Mouse (Mus musculus): Measurements from ENCODE around the gene Slc2a3. TPM values are rescaled to one million over a fixed set of nuclear protein-coding genes. Genes with fewer than 3 reads are reported as not detected.
"Not testable (repeated sequence)": the region's sequence is repeated elsewhere in the genome, so short reads cannot be mapped to it uniquely, and the experiment has no call there.

Slc2a3 gene
- polyA plus RNA-seq, 1 experiment from 2014 or later = 12.8 TPM

DNA sequence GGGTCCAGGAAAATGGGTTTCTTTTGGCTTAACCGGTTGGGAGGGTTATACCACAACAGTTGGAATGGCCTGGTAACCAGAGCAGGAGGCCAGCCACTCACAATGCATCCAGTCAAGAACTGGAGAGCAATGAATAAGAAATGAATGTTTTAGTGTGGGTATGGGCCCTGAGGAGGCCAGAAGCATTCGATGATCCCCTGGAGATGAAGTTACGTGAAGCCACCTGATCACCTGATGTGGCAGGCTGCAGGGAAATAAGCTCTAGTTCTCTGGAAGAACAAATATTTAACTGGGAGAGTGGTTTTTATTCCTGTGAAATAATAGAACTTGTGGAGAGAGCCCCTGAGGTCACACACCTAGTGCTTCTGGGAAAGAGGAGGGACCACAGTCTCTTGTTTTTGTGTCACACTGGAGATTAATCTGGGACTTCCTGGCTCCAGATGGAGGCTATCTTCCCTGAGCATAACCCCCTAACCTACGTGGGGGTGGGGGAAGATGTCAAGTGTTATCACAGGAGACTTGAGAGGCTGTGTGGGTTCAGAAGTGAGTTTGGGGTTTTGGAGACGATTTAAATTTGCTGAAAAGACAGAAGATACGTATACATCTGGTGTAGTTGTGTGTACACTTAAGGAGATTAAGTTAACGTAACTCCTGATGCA, 86.6 kb downstream of the Slc2a3 start:
- Histone ChIP-seq H3K9ac (replicated peaks; ENCODE audit: low read depth, low read length) (no peak overlapping the region), H3K4me3 (ENCODE audit: low read depth, low read length) (no peak overlapping the region), H3K9me3 (ENCODE audit: control insufficient read depth, low read depth, low read length) (no peaks in the 10 kb centered on the region), H3K27me3 (ENCODE audit: control insufficient read depth, insufficient read depth, low read length) (no peaks in the 10 kb centered on the region), H3K27ac (ENCODE audit: low read length) (no peak overlapping the region), H3K36me3 (ENCODE audit: control insufficient read depth, insufficient read depth, low read length) (no peaks in the 10 kb centered on the region), H3K4me1 (ENCODE audit: control insufficient read depth, insufficient read depth, low read length) (0 out of 2 replicates have a peak, but pooled peaks cover 3% of the 10 kb centered on the region), H3K4me2 (replicated peaks; ENCODE audit: low read depth, low read length) (no peak overlapping the region)
- ATAC-seq (ENCODE audit: insufficient number of reproducible peaks, insufficient read depth, low FRiP score, low read depth) = no peak
- WGBS = 36% methylated on average over 7 of the region's 7 CpGs

DNA sequence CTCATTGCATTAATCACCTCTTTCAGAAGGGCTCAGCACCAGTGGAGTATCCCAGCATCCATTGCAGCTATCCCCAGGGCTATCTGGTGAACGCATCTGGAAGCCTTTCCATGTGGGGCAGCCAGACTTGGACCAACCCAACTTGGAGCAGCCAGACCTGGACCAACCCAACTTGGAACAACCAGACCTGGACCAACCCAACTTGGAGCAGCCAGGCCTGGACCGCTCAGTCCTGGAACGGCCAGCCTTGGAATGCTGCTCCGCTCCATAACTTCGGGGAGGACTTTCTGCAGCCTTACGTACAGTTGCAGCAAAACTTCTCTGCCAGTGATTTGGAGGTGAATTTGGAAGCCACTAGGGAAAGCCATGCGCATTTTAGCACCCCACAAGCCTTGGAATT, 88.3 kb downstream of the Slc2a3 start:
- not testable (repeated sequence) for H3K4me1 ChIP-seq (ENCODE audit: control insufficient read depth, insufficient read depth, low read length); H3K27me3 ChIP-seq (ENCODE audit: control insufficient read depth, insufficient read depth, low read length); H3K4me3 ChIP-seq (ENCODE audit: low read depth, low read length); H3K9me3 ChIP-seq (ENCODE audit: control insufficient read depth, low read depth, low read length); H3K27ac ChIP-seq (ENCODE audit: low read length); H3K9ac ChIP-seq (replicated peaks; ENCODE audit: low read depth, low read length); H3K36me3 ChIP-seq (ENCODE audit: control insufficient read depth, insufficient read depth, low read length); ATAC-seq (ENCODE audit: insufficient number of reproducible peaks, insufficient read depth, low FRiP score, low read depth); H3K4me2 ChIP-seq (replicated peaks; ENCODE audit: low read depth, low read length)
- 96% methylated on average over 7 of the region's 7 CpGs for WGBS

DNA sequence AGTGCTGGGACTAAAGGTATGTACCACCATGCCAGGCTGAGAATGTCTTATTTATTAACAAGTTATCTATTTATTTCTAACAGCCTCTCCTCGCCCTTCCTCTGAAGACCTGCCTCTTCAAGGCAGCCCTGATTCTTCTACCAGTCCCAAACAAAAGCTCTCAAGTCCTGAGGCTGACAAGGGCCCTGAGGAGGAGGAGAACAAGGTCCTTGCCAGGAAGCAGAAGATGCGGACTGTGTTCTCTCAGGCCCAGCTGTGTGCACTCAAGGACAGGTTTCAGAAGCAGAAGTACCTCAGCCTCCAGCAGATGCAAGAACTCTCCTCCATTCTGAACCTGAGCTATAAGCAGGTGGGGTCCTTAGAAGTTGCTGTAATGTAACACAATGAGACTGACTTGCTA, 90.0 kb downstream of the Slc2a3 start:
- Histone ChIP-seq H3K36me3 (ENCODE audit: control insufficient read depth, insufficient read depth, low read length) (no peaks in the 10 kb centered on the region), H3K9ac (replicated peaks; ENCODE audit: low read depth, low read length) (no peak overlapping the region), H3K4me3 (ENCODE audit: low read depth, low read length) (no peak overlapping the region), H3K4me1 (ENCODE audit: control insufficient read depth, insufficient read depth, low read length) (0 out of 2 replicates have a peak, but pooled peaks cover 3% of the 10 kb centered on the region), H3K4me2 (replicated peaks; ENCODE audit: low read depth, low read length) (no peak overlapping the region), H3K27ac (ENCODE audit: low read length) (no peak overlapping the region), H3K9me3 (ENCODE audit: control insufficient read depth, low read depth, low read length) (no peaks in the 10 kb centered on the region), H3K27me3 (ENCODE audit: control insufficient read depth, insufficient read depth, low read length) (no peaks in the 10 kb centered on the region)
- 84% methylated on average over 2 of the region's 2 CpGs for WGBS
- no peak for ATAC-seq (ENCODE audit: insufficient number of reproducible peaks, insufficient read depth, low FRiP score, low read depth)

GRCm38 (mm10) chr6:122708826-122709225, 92.6 kb downstream of the Slc2a3 start:
- H3K4me1 ChIP-seq (ENCODE audit: control insufficient read depth, insufficient read depth, low read length) = no peaks in the 10 kb centered on the region
- H3K36me3 ChIP-seq (ENCODE audit: control insufficient read depth, insufficient read depth, low read length) = no peaks in the 10 kb centered on the region
- H3K4me3 ChIP-seq (ENCODE audit: low read depth, low read length) = no peak overlapping the region
- no peak overlapping the region for H3K27ac ChIP-seq (ENCODE audit: low read length)
- 66% methylated on average over 4 of the region's 4 CpGs for WGBS
- no peak overlapping the region for H3K4me2 ChIP-seq (replicated peaks; ENCODE audit: low read depth, low read length)
- H3K9ac ChIP-seq (replicated peaks; ENCODE audit: low read depth, low read length) = no peak overlapping the region
- no peaks in the 10 kb centered on the region for H3K9me3 ChIP-seq (ENCODE audit: control insufficient read depth, low read depth, low read length)
- H3K27me3 ChIP-seq (ENCODE audit: control insufficient read depth, insufficient read depth, low read length) = no peaks in the 10 kb centered on the region
- no peak for ATAC-seq (ENCODE audit: insufficient number of reproducible peaks, insufficient read depth, low FRiP score, low read depth)

GRCm38 (mm10) chr6:122707036-122707800, 94.2 kb downstream of the Slc2a3 start, which contains the start of gene Nanog:
TSS of gene Nanog (plus strand) at chr6:122707489.
- H3K9ac ChIP-seq (replicated peaks; ENCODE audit: low read depth, low read length) = no peak within 1 kb of the TSS
- H3K27ac ChIP-seq (ENCODE audit: low read length) = no peak within 1 kb of the TSS
- no peak within 1 kb of the TSS for H3K4me2 ChIP-seq (replicated peaks; ENCODE audit: low read depth, low read length)
- no peak for ATAC-seq (ENCODE audit: insufficient number of reproducible peaks, insufficient read depth, low FRiP score, low read depth)
- no peaks in the 10 kb centered on the region for H3K36me3 ChIP-seq (ENCODE audit: control insufficient read depth, insufficient read depth, low read length)
- H3K27me3 ChIP-seq (ENCODE audit: control insufficient read depth, insufficient read depth, low read length) = no peaks in the 10 kb centered on the region
- WGBS = 21% methylated on average over 12 of the region's 12 CpGs
- no peaks in the 10 kb centered on the region for H3K9me3 ChIP-seq (ENCODE audit: control insufficient read depth, low read depth, low read length)
- peaks cover under 1% of the 10 kb centered on the region; the same call in 1 of the 2 replicates for H3K4me1 ChIP-seq (ENCODE audit: control insufficient read depth, insufficient read depth, low read length)
- H3K4me3 ChIP-seq (ENCODE audit: low read depth, low read length) = no peak within 1 kb of the TSS

- H3K4me1 ChIP-seq (ENCODE audit: control insufficient read depth, insufficient read depth, low read length) = peaks cover 3% of the 10 kb centered on the region; the same call in 1 of the 2 replicates
- H3K4me2 ChIP-seq (replicated peaks; ENCODE audit: low read depth, low read length) = no peak overlapping the region
- no peaks in the 10 kb centered on the region for H3K9me3 ChIP-seq (ENCODE audit: control insufficient read depth, low read depth, low read length)
- H3K4me3 ChIP-seq (ENCODE audit: low read depth, low read length) = no peak overlapping the region
- no peaks in the 10 kb centered on the region for H3K36me3 ChIP-seq (ENCODE audit: control insufficient read depth, insufficient read depth, low read length)
- H3K9ac ChIP-seq (replicated peaks; ENCODE audit: low read depth, low read length) = no peak overlapping the region
- ATAC-seq (ENCODE audit: insufficient number of reproducible peaks, insufficient read depth, low FRiP score, low read depth) = no peak
- no peak overlapping the region for H3K27ac ChIP-seq (ENCODE audit: low read length)
- no peaks in the 10 kb centered on the region for H3K27me3 ChIP-seq (ENCODE audit: control insufficient read depth, insufficient read depth, low read length)
- WGBS = 64% methylated on average over 12 of the region's 12 CpGs
These were observed 95.1 kb downstream of the Slc2a3 start for GRCm38 (mm10) chr6:122706337-122706840.

DNA sequence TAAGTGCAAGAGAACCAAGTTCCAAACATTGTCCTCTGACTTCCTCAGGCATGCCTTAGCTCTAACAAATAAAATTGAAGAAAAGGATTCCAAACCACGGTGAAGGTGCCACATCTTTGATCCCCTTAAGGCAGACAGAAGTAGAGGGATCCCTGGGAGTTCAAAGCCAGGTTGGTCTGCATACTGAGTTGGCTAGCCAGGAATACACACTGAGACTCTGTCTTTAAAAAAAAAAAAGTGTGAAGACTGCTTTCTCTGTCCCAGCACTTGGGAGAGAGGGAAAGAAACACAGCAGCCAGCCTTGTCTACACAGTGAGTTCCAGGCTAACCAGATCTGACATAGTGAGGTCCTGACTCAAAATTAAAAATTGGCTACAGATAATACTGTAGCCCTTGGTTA, 97.7 kb downstream of the Slc2a3 start:
- no peak overlapping the region for H3K4me2 ChIP-seq (replicated peaks; ENCODE audit: low read depth, low read length)
- H3K27me3 ChIP-seq (ENCODE audit: control insufficient read depth, insufficient read depth, low read length) = no peaks in the 10 kb centered on the region
- no peaks in the 10 kb centered on the region for H3K9me3 ChIP-seq (ENCODE audit: control insufficient read depth, low read depth, low read length)
- no peak overlapping the region; the same call in 1 of the 2 replicates for H3K27ac ChIP-seq (ENCODE audit: low read length)
- no peak overlapping the region for H3K9ac ChIP-seq (replicated peaks; ENCODE audit: low read depth, low read length)
- H3K4me3 ChIP-seq (ENCODE audit: low read depth, low read length) = no peak overlapping the region
- peaks cover 3% of the 10 kb centered on the region; the same call in 1 of the 2 replicates for H3K4me1 ChIP-seq (ENCODE audit: control insufficient read depth, insufficient read depth, low read length)
- WGBS = 25% methylated on average over 1 of the region's 1 CpGs
- no peak for ATAC-seq (ENCODE audit: insufficient number of reproducible peaks, insufficient read depth, low FRiP score, low read depth)
- no peaks in the 10 kb centered on the region for H3K36me3 ChIP-seq (ENCODE audit: control insufficient read depth, insufficient read depth, low read length)

DNA sequence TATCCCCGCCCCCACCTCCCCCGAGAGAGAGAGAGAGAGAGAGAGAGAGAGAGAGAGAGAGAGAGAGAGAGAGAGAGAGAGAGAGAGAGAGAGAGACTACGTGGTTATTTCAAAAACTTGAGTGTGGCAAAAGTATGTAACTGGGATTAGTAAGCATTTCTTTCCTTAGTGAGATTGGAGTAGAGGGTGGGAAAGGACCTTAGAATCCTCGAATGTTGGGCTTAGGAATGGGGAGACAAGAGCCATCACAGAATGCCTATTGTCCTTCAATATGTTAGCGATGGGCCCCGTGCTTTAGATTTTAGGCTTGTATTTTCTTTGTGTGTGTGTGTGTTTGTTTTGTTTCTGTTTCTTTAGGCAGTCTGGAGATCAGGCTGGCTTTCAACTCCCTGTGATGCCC, 98.2 kb downstream of the Slc2a3 start:
- WGBS = 17% methylated on average over 6 of the region's 6 CpGs

More for the DNA sequence above, 98.2 kb downstream of the Slc2a3 start:
- ATAC-seq (ENCODE audit: insufficient number of reproducible peaks, insufficient read depth, low FRiP score, low read depth) = no peak
- H3K4me3 ChIP-seq (ENCODE audit: low read depth, low read length) = no peak overlapping the region
- H3K4me1 ChIP-seq (ENCODE audit: control insufficient read depth, insufficient read depth, low read length) = peaks cover 3% of the 10 kb centered on the region; the same call in 1 of the 2 replicates
- no peak overlapping the region; the same call in 1 of the 2 replicates for H3K27ac ChIP-seq (ENCODE audit: low read length)
- H3K4me2 ChIP-seq (replicated peaks; ENCODE audit: low read depth, low read length) = peak overlapping the region; percentile 35; the same call in 1 of the 2 replicates
- no peaks in the 10 kb centered on the region for H3K27me3 ChIP-seq (ENCODE audit: control insufficient read depth, insufficient read depth, low read length)
- no peaks in the 10 kb centered on the region for H3K9me3 ChIP-seq (ENCODE audit: control insufficient read depth, low read depth, low read length)
- H3K9ac ChIP-seq (replicated peaks; ENCODE audit: low read depth, low read length) = no peak overlapping the region
- H3K36me3 ChIP-seq (ENCODE audit: control insufficient read depth, insufficient read depth, low read length) = no peaks in the 10 kb centered on the region

Measured in stomach, embryonic 14.5 days (tissue).